Mouse (Mus musculus) gastrocnemius, adult 2 months (tissue): ENCODE data around the gene Ctsl. TPM values are rescaled to one million over a fixed set of nuclear protein-coding genes. Genes with fewer than 3 reads are reported as not detected.

Experiments used
- DNase-seq: peaks from one replicate; pipeline ENCODE4 v3.0.0; 2022
- H3K27ac ChIP-seq: fragments of 200-600 bp; 2 replicates; pipeline ENCODE4 v1.8.1; 2022; ENCODE audit warnings: mild to moderate bottlenecking
- H3K4me3 ChIP-seq: fragments of 200-600 bp; 2 replicates; pipeline ENCODE4 v1.8.1; 2022; ENCODE audit warnings: mild to moderate bottlenecking, moderate library complexity
- CTCF ChIP-seq: fragments of 200-600 bp; IDR thresholded peaks from 2 replicates; pipeline ENCODE4 v1.8.1; 2022; ENCODE audit warnings: antibody characterized with exemption, mild to moderate bottlenecking, moderate library complexity
- intact Hi-C: fragments of 180-260 bp; cut with DNase I; formaldehyde crosslinking; loops from one replicate; pipeline ENCODE4 v1.15.1; 2025
- total RNA-seq, 2 experiments: library from RNA; stranded (reverse); gene quantifications; 2 replicates each; pipeline ENCODE4 v1.2.3; 2021

Ctsl gene
- total RNA-seq, 2 experiments from 2014 or later = 111 to 149 TPM

- TF ChIP-seq CTCF = peak; percentile 55
- Histone ChIP-seq H3K4me3 (no peak overlapping the region), H3K27ac (peak overlapping the region; percentile 72; the same call in 1 of the 2 replicates)
- no peak for DNase-seq
- intact Hi-C loops = loop anchor here (2.0 kb wide), 1 partner anchor 39 kb away; no protein-coding TSS in a partner anchor
Observed at GRCm38 (mm10) chr13:64364258-64364657, 6.4 kb downstream of the Ctsl start.

GRCm38 (mm10) chr13:64362139-64362538 is 8.6 kb downstream of the Ctsl start:
- intact Hi-C loops = no loop called here
- no peak for TF ChIP-seq CTCF
- Histone ChIP-seq H3K4me3 (no peak overlapping the region), H3K27ac (no peak overlapping the region)
- no peak for DNase-seq

GRCm38 (mm10) chr13:64361020-64361419 is 9.7 kb downstream of the Ctsl start:
- no peak for DNase-seq
- intact Hi-C loops = no loop called here
- H3K27ac ChIP-seq = no peak overlapping the region
- no peak for TF ChIP-seq CTCF
- no peak overlapping the region for H3K4me3 ChIP-seq

GRCm38 (mm10) chr13:64359702-64360101 is 11.0 kb downstream of the Ctsl start:
- Histone ChIP-seq H3K4me3 (no peak overlapping the region), H3K27ac (no peak overlapping the region)
- no peak for TF ChIP-seq CTCF
- no peak for DNase-seq
- intact Hi-C loops = no loop called here

GRCm38 (mm10) chr13:64358476-64358875 is 12.2 kb downstream of the Ctsl start:
- no peak for TF ChIP-seq CTCF
- H3K4me3 ChIP-seq = no peak overlapping the region
- intact Hi-C loops = no loop called here
- H3K27ac ChIP-seq = peak overlapping the region; percentile 6; the same call in 1 of the 2 replicates
- DNase-seq = no peak

- Histone ChIP-seq H3K27ac (no peak overlapping the region), H3K4me3 (no peak overlapping the region)
- no peak for DNase-seq
- TF ChIP-seq CTCF = no peak
- intact Hi-C loops = no loop called here
Observed at GRCm38 (mm10) chr13:64357389-64357788, 13.3 kb downstream of the Ctsl start.

GRCm38 (mm10) chr13:64349474-64349873 is 21.2 kb downstream of the Ctsl start:
- intact Hi-C loops = no loop called here
- H3K4me3 ChIP-seq = no peak overlapping the region
- DNase-seq = no peak
- no peak overlapping the region for H3K27ac ChIP-seq
- TF ChIP-seq CTCF = no peak

GRCm38 (mm10) chr13:64344082-64344501 is 26.6 kb downstream of the Ctsl start:
- peak; percentile 50 for DNase-seq
- intact Hi-C loops = no loop called here
- H3K27ac ChIP-seq = peak overlapping the region; percentile 94
- peak overlapping the region; percentile 86 for H3K4me3 ChIP-seq
- no peak for TF ChIP-seq CTCF

- Histone ChIP-seq H3K27ac (peak overlapping the region; percentile 94), H3K4me3 (peak overlapping the region; percentile 86)
- no peak for DNase-seq
- TF ChIP-seq CTCF = no peak
- intact Hi-C loops = no loop called here
Observed at GRCm38 (mm10) chr13:64343598-64343997, 27.1 kb downstream of the Ctsl start.

GRCm38 (mm10) chr13:64335546-64336132 is 35.1 kb downstream of the Ctsl start:
- TF ChIP-seq CTCF = no peak

GRCm38 (mm10) chr13:64333102-64333501 is 37.6 kb downstream of the Ctsl start:
- no peak overlapping the region for H3K4me3 ChIP-seq
- no peak overlapping the region for H3K27ac ChIP-seq
- TF ChIP-seq CTCF = no peak
- intact Hi-C loops = no loop called here
- DNase-seq = no peak

More at GRCm38 (mm10) chr13:64335546-64336132, 35.1 kb downstream of the Ctsl start:
- no peak overlapping the region for H3K4me3 ChIP-seq
- intact Hi-C loops = no loop called here
- DNase-seq = no peak
- no peak overlapping the region for H3K27ac ChIP-seq

- no peak overlapping the region for H3K4me3 ChIP-seq
- no peak overlapping the region for H3K27ac ChIP-seq
- TF ChIP-seq CTCF = no peak
- intact Hi-C loops = no loop called here
- no peak for DNase-seq
Observed at GRCm38 (mm10) chr13:64332321-64332720, 38.4 kb downstream of the Ctsl start.

GRCm38 (mm10) chr13:64322561-64323281 is 48.0 kb downstream of the Ctsl start:
- intact Hi-C loops = no loop called here
- no peak for DNase-seq
- H3K27ac ChIP-seq = no peak overlapping the region

More at GRCm38 (mm10) chr13:64322561-64323281, 48.0 kb downstream of the Ctsl start:
- H3K4me3 ChIP-seq = no peak overlapping the region
- TF ChIP-seq CTCF = no peak
